Mouse (Mus musculus): ENCODE results near the gene Tbx15.

DNA sequence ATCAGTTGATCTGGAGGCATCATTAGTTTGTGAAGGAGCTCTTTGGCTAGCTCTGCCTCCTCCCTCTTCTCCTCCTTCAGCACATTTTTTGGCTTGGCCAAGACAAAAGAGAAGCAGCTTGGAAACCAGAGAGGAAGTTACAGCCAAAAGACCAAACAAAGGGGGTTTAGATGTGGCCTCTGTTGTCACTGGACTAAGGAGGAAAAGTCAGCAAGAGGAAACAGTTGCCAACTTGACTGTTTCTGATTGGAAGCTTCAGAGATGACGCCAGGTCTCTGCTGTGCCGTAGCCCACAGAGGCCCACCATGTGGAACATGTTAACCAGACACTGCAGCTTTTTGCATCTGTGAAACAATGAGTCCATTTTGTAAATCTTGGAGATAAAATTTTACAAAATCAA, 96.7 kb downstream of the Tbx15 start:
- TF ChIP-seq CTCF (IDR thresholded peaks at IDR 0.05; ENCODE audit: borderline replicate concordance, insufficient read depth, low read depth, low read length) (no peak), POLR2A (IDR thresholded peaks at IDR 0.05; ENCODE audit: borderline replicate concordance, insufficient read depth, low read length) (no peak)
